Comparison of ENCODE assay signal across 12 mouse cellular contexts in genomic region chr2:78311766-78312491, GRCm38 (mm10).
DNase-seq lines count a peak whose midpoint lies in the region; ATAC-seq and TF ChIP-seq lines count a peak whose summit lies in the region.
"Had no signal": no experiment of that assay in that cellular context is flagged by ENCODE, and none has a peak within 500 bp of the region (broad histone marks: within the 10 kb centered on the region; RNA-seq: fewer than 3 reads in every experiment).

No protein-coding gene starts in this region.

- no peaks in the 10 kb centered on the region for H3K9me3 ChIP-seq in hindbrain, postnatal 0 days (ENCODE audit: low read length)
- H3K9me3 ChIP-seq: liver, embryonic 13.5 days had no signal

- intact Hi-C loops in left cerebral cortex, postnatal 4 days (cut with DNase I): no loop called here
- intact Hi-C loops in left cerebral cortex, postnatal 14 days (cut with DNase I): no loop called here

- H3K4me1 ChIP-seq in hindbrain, postnatal 0 days (ENCODE audit: insufficient read depth, low read length): no peaks in the 10 kb centered on the region
- H3K4me1 ChIP-seq: liver, embryonic 13.5 days had no signal

- no peak overlapping the region for H3K27ac ChIP-seq in hindbrain, postnatal 0 days
- H3K27ac ChIP-seq: heart, adult 2 months; liver, embryonic 13.5 days had no signal

- no peak overlapping the region for H3K4me2 ChIP-seq in hindbrain, postnatal 0 days (ENCODE audit: low read depth, low read length)
- H3K4me2 ChIP-seq: liver, embryonic 13.5 days had no signal

- H3K4me3 ChIP-seq in hindbrain, postnatal 0 days (ENCODE audit: low read length): no peak overlapping the region
- H3K4me3 ChIP-seq: heart, adult 2 months; liver, embryonic 13.5 days; myocyte had no signal

- no peak overlapping the region for H3K9ac ChIP-seq in hindbrain, postnatal 0 days (replicated peaks; ENCODE audit: low read length)
- H3K9ac ChIP-seq: liver, embryonic 13.5 days had no signal

- 61% methylated on average over 13 of the region's 13 CpGs for WGBS in hindbrain, postnatal 0 days

- no peak for TF ChIP-seq CTCF in hindbrain, postnatal 0 days (IDR thresholded peaks at IDR 0.05; ENCODE audit: low read depth)

- no peaks in the 10 kb centered on the region for H3K36me3 ChIP-seq in hindbrain, postnatal 0 days (ENCODE audit: insufficient read depth, low read length)
- H3K36me3 ChIP-seq: liver, embryonic 13.5 days had no signal

- peak; percentile 4 for DNase-seq in left cerebral cortex, postnatal 4 days
- no peak for DNase-seq in left cerebral cortex, postnatal 14 days (ENCODE audit: low spot score in 2 of 2)
- peak; percentile 21 for DNase-seq in cerebellum, adult 11-12 months
- peak; percentile 38 for DNase-seq in cerebellum, adult 9-10 months
- peak; percentile 36 for DNase-seq in hindbrain, postnatal 0 days (ENCODE audit: low spot score)
- DNase-seq in spleen, adult 18-20 months: no peak
- DNase-seq in ovary, postnatal 10 days (ENCODE audit: low spot score): no peak
- DNase-seq: adrenal gland, postnatal 10 days; heart, adult 2 months; liver, embryonic 13.5 days had no signal

- ATAC-seq in hindbrain, postnatal 0 days: peak; percentile 43; the same call in 1 of the 2 replicates
- ATAC-seq: lung, postnatal 0 days had no signal

- H3K27me3 ChIP-seq in hindbrain, postnatal 0 days (ENCODE audit: insufficient read depth, low read length): no peaks in the 10 kb centered on the region
- H3K27me3 ChIP-seq: liver, embryonic 13.5 days had no signal

Comparison
In these comparisons a context has a peak if more than half of its experiments do, and no peak if none do; other contexts are left out.
1. DNase-seq: peak in left cerebral cortex, postnatal 4 days (single experiment), cerebellum, adult 11-12 months (single experiment), cerebellum, adult 9-10 months (single experiment) and hindbrain, postnatal 0 days (single experiment); none in left cerebral cortex, postnatal 14 days (0 of 2), spleen, adult 18-20 months (0 of 2) and ovary, postnatal 10 days (single experiment).